Mouse (Mus musculus) limb, embryonic 12.5 days (tissue): Measurements from ENCODE around the gene Gm15140. TPM values are rescaled to one million over a fixed set of nuclear protein-coding genes. Genes with fewer than 3 reads are reported as not detected.
"Not testable (repeated sequence)": the region's sequence is repeated elsewhere in the genome, so short reads cannot be mapped to it uniquely, and the experiment has no call there.

Experiments
- ATAC-seq: fragments of 200-750 bp; cut with Nextera tagmentation; 2 replicates; pipeline ENCODE4 v1.8.0; 2017; ENCODE audit warnings: low read depth, moderate TSS enrichment; ENCODE audit not compliant: insufficient number of reproducible peaks, insufficient read depth, low FRiP score, low TSS enrichment
- H3K27ac ChIP-seq: fragments of 300-500 bp; sonication (generic); 2 replicates; pipeline ENCODE4 v1.5.1; 2016; ENCODE audit warnings: mild to moderate bottlenecking, moderate library complexity
- H3K27me3 ChIP-seq: fragments of 300-500 bp; sonication (generic); 2 replicates; pipeline ENCODE4 v1.6.1; 2016; ENCODE audit warnings: mild to moderate bottlenecking, moderate library complexity
- H3K36me3 ChIP-seq: fragments of 300-500 bp; sonication (generic); 2 replicates; pipeline ENCODE4 v1.6.1; 2016; ENCODE audit warnings: mild to moderate bottlenecking, moderate library complexity
- H3K4me1 ChIP-seq: fragments of 300-500 bp; sonication (generic); replicated peaks from 2 replicates; pipeline ENCODE4 v1.6.1; 2016
- H3K4me2 ChIP-seq: fragments of 300-500 bp; sonication (generic); 2 replicates; pipeline ENCODE4 v1.6.1; 2016; ENCODE audit warnings: mild to moderate bottlenecking, moderate library complexity
- H3K4me3 ChIP-seq: fragments of 300-500 bp; sonication (generic); replicated peaks from 2 replicates; pipeline ENCODE4 v1.5.1; 2016; ENCODE audit warnings: mild to moderate bottlenecking
- H3K9ac ChIP-seq: fragments of 300-500 bp; sonication (generic); replicated peaks from 2 replicates; pipeline ENCODE4 v1.6.1; 2016; ENCODE audit warnings: mild to moderate bottlenecking, moderate library complexity
- H3K9me3 ChIP-seq: fragments of 300-500 bp; sonication (generic); 2 replicates; pipeline ENCODE4 v1.6.1; 2016; ENCODE audit warnings: mild to moderate bottlenecking, moderate library complexity
- WGBS: fragments of 180-500 bp; shearing (Covaris S2); methylation state at CpG from one replicate; pipeline ENCODE4 v1.1.7; 2016; 5-methylcytosine and 5-hydroxymethylcytosine counted together
- polyA plus RNA-seq: library from polyadenylated mRNA; unstranded; fragments of >200 nt; fragmentation: Nextera tagmentation; extraction: Ambion mirVana; gene quantifications from 2 replicates; pipeline ENCODE4 v1.2.1, GENCODE M21; 2016

Gm15140 gene
- polyA plus RNA-seq, result not detected in 2 replicates

GRCm38 (mm10) chrX:154120585-154120984 is at the start of gene Gm15140:
TSS of gene Gm15140 (minus strand) at chrX:154120685.
- H3K9ac ChIP-seq, H3K4me1 ChIP-seq, H3K27ac ChIP-seq, H3K36me3 ChIP-seq, H3K9me3 ChIP-seq, H3K4me2 ChIP-seq, ATAC-seq, H3K4me3 ChIP-seq, H3K27me3 ChIP-seq: not testable (repeated sequence)
- WGBS, result 68% methylated on average over 1 of the region's 1 CpGs

Other genes with a start within 250 kb of the Gm15140 start
- not detected in 2 replicates for gene Samt1, start 108.0 kb downstream of the Gm15140 start, polyA plus RNA-seq
- gene 4921511M17Rik, start 86.9 kb downstream of the Gm15140 start, polyA plus RNA-seq, result not detected in 2 replicates
- not detected in 2 replicates for gene Gm10057, start 65.6 kb downstream of the Gm15140 start, polyA plus RNA-seq
- not detected in 2 replicates for gene 4930524N10Rik, start 222.7 kb upstream of the Gm15140 start, polyA plus RNA-seq